Mouse (Mus musculus) embryonic facial prominence, embryonic 10.5 days (tissue): ENCODE data around the gene Zcchc9. TPM values are rescaled to one million over a fixed set of nuclear protein-coding genes. Genes with fewer than 3 reads are reported as not detected.
"Not testable (repeated sequence)": the region's sequence is repeated elsewhere in the genome, so short reads cannot be mapped to it uniquely, and the experiment has no call there.

Source experiments
- DNase-seq: peaks from one replicate; pipeline ENCODE4 v3.0.0-alpha.2; 2017; ENCODE audit warnings: low spot score
- H3K27ac ChIP-seq: fragments of 300-500 bp; sonication (generic); replicated peaks from 2 replicates; pipeline ENCODE4 v1.5.1; 2016; ENCODE audit warnings: mild to moderate bottlenecking
- H3K27me3 ChIP-seq: fragments of 300-500 bp; sonication (generic); replicated peaks from 2 replicates; pipeline ENCODE4 v1.6.1; 2016; ENCODE audit warnings: low read depth, mild to moderate bottlenecking; ENCODE audit not compliant: poor library complexity, severe bottlenecking
- H3K36me3 ChIP-seq: fragments of 300-500 bp; sonication (generic); replicated peaks from 2 replicates; pipeline ENCODE4 v1.6.1; 2016; ENCODE audit warnings: mild to moderate bottlenecking, moderate library complexity
- H3K4me1 ChIP-seq: fragments of 300-500 bp; sonication (generic); 2 replicates; pipeline ENCODE4 v1.6.1; 2016
- H3K4me3 ChIP-seq: fragments of 300-500 bp; sonication (generic); 2 replicates; pipeline ENCODE4 v1.5.1; 2016; ENCODE audit warnings: mild to moderate bottlenecking, moderate library complexity
- H3K9me3 ChIP-seq: fragments of 300-500 bp; sonication (generic); 2 replicates; pipeline ENCODE4 v1.6.1; 2016; ENCODE audit warnings: mild to moderate bottlenecking
- WGBS: fragments of 180-500 bp; shearing (Covaris S2); methylation state at CpG from one replicate; pipeline ENCODE4 v1.1.7; 2016; 5-methylcytosine and 5-hydroxymethylcytosine counted together
- polyA plus RNA-seq: library from polyadenylated mRNA; unstranded; fragments of >200 nt; fragmentation: Nextera tagmentation; extraction: Ambion mirVana; gene quantifications from 2 replicates; pipeline ENCODE4 v1.2.1, GENCODE M21; 2016

The Zcchc9 gene
- polyA plus RNA-seq, 1 experiment from 2014 or later = 32.5 TPM

DNA sequence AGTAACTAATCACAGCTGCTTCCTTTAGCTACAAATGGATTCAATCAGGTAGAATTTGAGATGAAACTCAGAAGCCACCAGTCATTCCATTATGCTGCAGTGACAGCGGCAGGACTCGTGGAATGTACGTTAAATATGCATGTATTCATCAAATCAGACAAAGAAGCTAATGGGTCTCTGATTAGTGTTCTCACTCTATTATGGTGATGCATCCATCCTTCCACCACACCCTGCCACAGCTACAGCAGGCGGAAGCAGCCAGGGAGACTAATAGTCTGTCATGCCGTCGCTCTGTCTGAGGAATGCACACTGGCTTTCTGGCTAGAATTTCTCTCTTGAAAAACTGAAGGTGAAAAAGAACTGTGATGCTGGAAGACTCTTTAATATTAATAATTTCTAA lies 11.5 kb downstream of the Zcchc9 start:
- no peaks in the 10 kb centered on the region for H3K4me1 ChIP-seq
- DNase-seq = no peak
- no peaks in the 10 kb centered on the region for H3K9me3 ChIP-seq
- 91% methylated on average over 6 of the region's 6 CpGs for WGBS
- H3K36me3 ChIP-seq = peaks cover 77% of the 10 kb centered on the region
- H3K27me3 ChIP-seq = no peaks in the 10 kb centered on the region
- no peak overlapping the region for H3K27ac ChIP-seq
- H3K4me3 ChIP-seq = no peak overlapping the region

DNA sequence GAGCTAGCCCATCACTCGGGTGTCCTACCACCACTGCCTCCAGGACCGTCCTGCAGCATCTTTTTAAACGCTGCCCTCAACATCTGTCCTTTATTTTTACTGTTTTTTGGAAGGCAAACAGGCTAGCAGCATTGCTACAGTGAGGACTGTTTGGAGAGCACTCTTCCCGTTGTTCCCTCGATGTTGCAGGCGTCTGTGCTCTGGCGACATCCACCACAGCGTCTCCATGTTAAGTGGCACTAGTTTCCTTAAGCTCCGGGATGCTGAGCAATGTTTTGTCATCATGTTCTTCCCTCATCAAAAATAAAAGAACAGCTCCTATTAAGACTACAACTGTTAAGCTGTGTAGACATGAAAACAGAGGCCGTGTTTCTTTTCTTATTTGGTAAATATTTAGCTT lies 11.9 kb downstream of the Zcchc9 start:
- Histone ChIP-seq H3K27ac (no peak overlapping the region), H3K9me3 (no peaks in the 10 kb centered on the region), H3K4me3 (no peak overlapping the region), H3K36me3 (peaks cover 73% of the 10 kb centered on the region), H3K4me1 (no peaks in the 10 kb centered on the region), H3K27me3 (no peaks in the 10 kb centered on the region)
- DNase-seq = no peak
- 93% methylated on average over 10 of the region's 10 CpGs for WGBS

DNA sequence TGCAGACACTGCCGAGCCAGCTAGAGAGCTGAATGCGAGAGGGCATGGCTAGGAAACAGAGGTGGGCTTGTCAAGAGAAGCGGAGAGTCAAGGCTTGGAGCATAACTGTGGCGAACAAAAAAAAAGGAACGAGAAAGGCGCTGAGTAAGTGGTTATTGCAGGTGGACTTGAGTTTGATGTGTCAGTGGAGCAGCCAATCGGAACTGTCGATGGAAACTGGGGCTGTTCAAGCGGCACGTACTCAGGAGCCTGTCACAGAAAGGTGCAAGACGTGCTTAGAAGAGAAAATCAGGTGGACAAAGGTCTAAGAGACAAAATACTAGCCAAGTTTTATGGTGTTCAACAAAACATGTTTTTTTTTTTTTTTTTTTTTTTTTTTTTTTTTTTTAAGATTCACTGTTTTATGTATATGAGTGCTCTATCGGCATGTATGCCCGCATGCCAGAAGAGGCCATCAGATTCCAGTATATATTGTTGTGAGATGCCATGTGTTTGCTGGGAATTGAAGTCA lies 12.5 kb downstream of the Zcchc9 start:
- no peaks in the 10 kb centered on the region for H3K27me3 ChIP-seq
- H3K36me3 ChIP-seq = peaks cover 67% of the 10 kb centered on the region

DNA sequence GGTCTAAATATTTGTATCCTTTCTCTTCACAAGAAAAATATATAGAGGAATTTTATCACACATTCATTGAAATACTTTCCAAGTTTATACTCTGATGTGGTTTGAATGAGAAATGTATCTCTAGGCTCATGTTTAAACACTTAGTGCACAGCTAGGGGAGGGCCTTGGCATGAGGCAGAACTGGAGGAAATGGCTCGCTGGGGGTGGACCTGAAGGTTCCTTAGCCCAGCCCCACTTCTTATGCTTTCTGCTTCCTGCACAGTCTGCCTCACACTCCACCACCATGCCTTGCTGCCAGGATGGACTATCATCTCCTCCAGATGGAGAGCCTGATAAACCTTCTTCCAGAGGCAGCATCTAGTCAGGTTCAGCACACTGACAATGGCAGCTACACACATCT lies 15.5 kb downstream of the Zcchc9 start:
- 82% methylated on average over 1 of the region's 1 CpGs for WGBS
- peaks cover 37% of the 10 kb centered on the region for H3K36me3 ChIP-seq
- DNase-seq = no peak

More for the DNA sequence above, 12.5 kb downstream of the Zcchc9 start:
- H3K4me3 ChIP-seq = no peak overlapping the region
- H3K4me1 ChIP-seq = no peaks in the 10 kb centered on the region
- 96% methylated on average over 13 of the region's 13 CpGs for WGBS
- no peaks in the 10 kb centered on the region for H3K9me3 ChIP-seq
- H3K27ac ChIP-seq = no peak overlapping the region
- no peak for DNase-seq

DNA sequence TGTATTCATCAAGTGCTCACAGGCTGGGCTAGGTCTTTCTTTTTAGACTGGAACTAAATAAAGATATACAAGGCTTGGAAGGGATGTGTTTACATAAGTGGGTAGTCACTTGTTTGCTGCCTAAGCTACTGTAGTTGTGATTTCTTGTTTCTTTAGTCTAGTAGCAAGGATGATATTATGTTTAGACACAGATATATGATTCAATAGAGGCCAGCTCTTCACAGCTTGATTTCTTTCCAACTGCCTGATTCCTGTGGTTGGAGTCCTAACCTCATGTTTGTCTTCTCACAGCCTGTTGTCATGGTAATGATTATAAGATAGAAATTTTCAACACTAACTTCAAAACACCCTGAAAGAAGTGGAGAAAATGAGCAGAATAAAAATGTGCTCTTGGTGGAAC lies 27.6 kb downstream of the Zcchc9 start:
- no peaks in the 10 kb centered on the region for H3K9me3 ChIP-seq
- H3K27me3 ChIP-seq = no peaks in the 10 kb centered on the region
- H3K27ac ChIP-seq = no peak overlapping the region
- no peak for DNase-seq
- H3K4me3 ChIP-seq = no peak overlapping the region
- H3K4me1 ChIP-seq = no peaks in the 10 kb centered on the region
- no peaks in the 10 kb centered on the region for H3K36me3 ChIP-seq

More for the DNA sequence above, 15.5 kb downstream of the Zcchc9 start:
- no peaks in the 10 kb centered on the region for H3K4me1 ChIP-seq
- H3K27ac ChIP-seq = no peak overlapping the region
- H3K4me3 ChIP-seq = no peak overlapping the region
- H3K9me3 ChIP-seq = no peaks in the 10 kb centered on the region
- H3K27me3 ChIP-seq = no peaks in the 10 kb centered on the region

DNA sequence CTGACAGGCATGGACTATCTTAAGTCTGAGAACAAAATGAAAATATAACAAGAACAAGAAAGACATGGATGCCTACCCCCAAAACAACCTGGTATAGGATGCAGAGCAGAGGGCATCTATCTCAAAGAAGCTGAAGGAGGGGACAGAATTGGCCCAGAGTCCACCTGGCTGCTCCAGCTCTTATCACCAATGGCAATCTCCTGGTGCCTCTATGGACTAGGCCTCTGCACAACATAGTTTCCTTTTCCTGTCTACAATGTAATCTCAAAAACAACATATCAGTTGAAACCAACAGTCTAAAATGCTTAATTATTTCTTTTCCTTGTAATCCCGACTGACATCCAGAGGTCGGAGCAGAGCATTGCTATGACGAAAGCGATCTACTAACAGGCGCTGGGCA lies 29.4 kb downstream of the Zcchc9 start:
- Histone ChIP-seq H3K27me3 (no peaks in the 10 kb centered on the region), H3K4me3 (no peak overlapping the region), H3K36me3 (no peaks in the 10 kb centered on the region), H3K27ac (no peak overlapping the region), H3K9me3 (no peaks in the 10 kb centered on the region), H3K4me1 (no peaks in the 10 kb centered on the region)
- DNase-seq = no peak
- 92% methylated on average over 5 of the region's 5 CpGs for WGBS

DNA sequence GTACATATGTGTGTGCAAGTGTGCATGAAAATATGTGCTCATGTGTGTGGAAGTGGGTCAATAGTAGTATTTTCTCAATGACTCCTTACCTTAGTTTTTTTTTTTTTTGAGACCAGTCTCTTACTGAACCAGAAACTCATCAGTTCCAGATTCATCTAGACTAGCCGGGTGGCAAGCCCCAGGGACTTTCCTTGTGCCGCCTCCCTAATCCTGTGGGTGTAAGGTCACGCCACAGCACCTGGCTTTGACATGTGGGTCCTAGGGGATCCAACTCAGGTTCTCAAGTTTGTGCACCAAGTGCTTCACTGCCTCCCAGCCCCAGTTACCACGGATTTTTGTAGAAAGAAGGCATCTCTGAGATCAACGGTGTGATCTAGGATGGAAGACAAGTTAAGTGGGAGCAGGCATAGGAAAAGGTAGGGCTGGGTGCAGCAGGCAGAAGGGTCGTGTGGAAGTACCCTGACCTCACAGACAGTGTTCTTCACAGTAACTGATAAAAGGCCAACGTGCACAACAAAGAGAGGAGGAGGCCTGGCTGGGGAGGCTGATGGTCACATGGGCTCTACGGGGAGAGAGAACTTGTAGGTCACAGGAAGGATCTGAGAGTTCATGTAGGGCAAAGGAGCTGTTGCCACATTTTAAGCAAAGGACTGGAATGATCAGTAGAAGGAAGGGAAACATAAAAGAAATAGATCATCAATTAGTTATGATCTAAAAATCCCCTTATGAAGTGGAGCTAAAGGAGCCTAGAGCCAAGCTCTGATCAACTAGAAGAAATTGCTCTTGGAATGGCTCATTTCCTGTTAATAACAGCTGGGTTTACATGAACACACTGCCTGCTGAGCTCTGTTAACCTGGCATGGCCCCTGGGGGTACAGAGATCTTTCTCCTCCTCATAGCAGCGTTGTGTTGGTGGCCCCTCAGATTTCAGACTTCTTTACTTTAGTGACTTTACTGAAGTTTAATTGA lies 38.5 kb downstream of the Zcchc9 start:
- Histone ChIP-seq H3K27ac (no peak overlapping the region), H3K4me3 (no peak overlapping the region), H3K4me1 (no peaks in the 10 kb centered on the region), H3K9me3 (no peaks in the 10 kb centered on the region), H3K27me3 (no peaks in the 10 kb centered on the region), H3K36me3 (no peaks in the 10 kb centered on the region)
- 77% methylated on average over 9 of the region's 9 CpGs for WGBS
- DNase-seq = no peak

DNA sequence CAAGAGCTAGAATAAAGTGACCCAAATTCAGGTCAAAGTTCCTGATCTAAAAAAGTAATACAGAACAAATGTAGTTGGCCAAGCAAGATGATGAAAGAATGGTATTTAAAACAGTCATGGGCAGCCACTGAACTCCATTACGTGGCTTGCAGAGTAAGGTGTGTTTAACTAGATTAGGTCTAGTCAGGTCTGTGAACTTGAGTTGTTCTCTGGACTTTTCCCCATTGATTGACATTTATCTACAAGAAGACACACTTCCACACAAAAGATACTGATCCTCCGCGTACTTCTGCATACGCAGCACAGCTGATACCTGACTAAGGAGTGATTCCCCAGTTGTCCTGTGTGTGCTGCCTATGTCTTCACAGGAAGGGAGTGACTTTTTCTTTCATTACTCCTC lies 41.9 kb downstream of the Zcchc9 start:
- Histone ChIP-seq H3K27me3 (no peaks in the 10 kb centered on the region), H3K4me1 (no peaks in the 10 kb centered on the region), H3K27ac (no peak overlapping the region), H3K9me3 (no peaks in the 10 kb centered on the region), H3K36me3 (no peaks in the 10 kb centered on the region), H3K4me3 (no peak overlapping the region)
- no peak for DNase-seq
- WGBS = 91% methylated on average over 4 of the region's 4 CpGs

DNA sequence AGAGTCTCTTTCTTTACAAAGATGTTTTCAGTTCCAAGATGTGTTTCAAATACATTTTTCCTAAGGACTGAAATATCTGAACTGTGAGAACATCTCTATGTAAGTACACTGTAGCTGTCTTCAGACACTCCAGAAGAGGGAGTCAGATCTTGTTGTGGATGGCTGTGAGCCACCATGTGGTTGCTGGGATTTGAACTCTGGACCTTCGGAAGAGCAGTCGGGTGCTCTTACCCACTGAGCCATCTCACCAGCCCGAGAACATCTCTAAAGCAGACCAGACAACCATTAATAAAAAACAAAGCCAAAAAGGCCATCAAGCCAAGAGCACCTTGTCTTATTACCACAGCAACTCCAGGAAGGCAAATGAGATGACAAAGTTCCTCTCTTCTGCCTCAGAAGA lies 43.9 kb downstream of the Zcchc9 start:
- not testable (repeated sequence) for H3K4me1 ChIP-seq, H3K27ac ChIP-seq, H3K27me3 ChIP-seq, H3K36me3 ChIP-seq, H3K4me3 ChIP-seq, DNase-seq, H3K9me3 ChIP-seq
- 84% methylated on average over 3 of the region's 3 CpGs for WGBS

DNA sequence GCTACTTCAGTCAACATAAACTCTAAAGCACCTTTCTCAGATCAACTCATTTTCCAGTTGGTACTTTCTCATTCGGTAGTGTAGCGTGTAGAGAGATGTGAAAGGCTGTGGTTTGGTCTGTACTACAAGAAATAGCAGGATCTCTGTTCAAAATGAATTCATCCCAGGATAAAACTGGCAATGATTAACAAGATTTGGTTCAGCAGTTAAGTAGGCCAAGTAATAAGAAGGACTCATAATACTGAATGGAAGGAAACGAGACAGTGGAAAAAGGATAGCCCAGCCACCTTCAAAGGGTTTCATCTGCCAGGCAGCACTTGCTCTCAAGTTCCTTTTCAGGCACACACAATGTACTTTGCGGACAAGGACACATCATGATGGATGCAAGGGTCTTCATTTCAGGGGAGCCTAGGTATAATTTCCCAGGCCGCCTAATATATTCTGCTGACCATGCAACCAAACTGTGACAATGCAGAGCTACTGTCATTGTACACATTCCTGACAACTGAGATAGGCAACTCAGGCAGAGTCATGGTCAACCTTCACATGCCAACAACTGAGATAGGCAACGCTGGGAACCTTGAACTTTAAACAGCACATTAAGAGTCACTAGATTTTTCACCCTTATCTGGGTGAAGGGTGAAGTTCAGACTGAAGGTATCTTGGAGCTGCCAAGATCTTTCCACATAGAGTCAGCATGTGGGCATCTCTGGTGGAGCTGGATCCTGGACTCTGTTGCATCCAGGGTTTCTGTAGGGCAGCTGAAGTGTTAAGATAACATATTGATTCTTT lies 45.7 kb downstream of the Zcchc9 start:
- WGBS = 93% methylated on average over 6 of the region's 6 CpGs
- no peak overlapping the region for H3K27ac ChIP-seq
- no peaks in the 10 kb centered on the region for H3K36me3 ChIP-seq
- no peaks in the 10 kb centered on the region for H3K4me1 ChIP-seq
- no peaks in the 10 kb centered on the region for H3K9me3 ChIP-seq
- DNase-seq = no peak
- H3K4me3 ChIP-seq = no peak overlapping the region
- H3K27me3 ChIP-seq = no peaks in the 10 kb centered on the region

DNA sequence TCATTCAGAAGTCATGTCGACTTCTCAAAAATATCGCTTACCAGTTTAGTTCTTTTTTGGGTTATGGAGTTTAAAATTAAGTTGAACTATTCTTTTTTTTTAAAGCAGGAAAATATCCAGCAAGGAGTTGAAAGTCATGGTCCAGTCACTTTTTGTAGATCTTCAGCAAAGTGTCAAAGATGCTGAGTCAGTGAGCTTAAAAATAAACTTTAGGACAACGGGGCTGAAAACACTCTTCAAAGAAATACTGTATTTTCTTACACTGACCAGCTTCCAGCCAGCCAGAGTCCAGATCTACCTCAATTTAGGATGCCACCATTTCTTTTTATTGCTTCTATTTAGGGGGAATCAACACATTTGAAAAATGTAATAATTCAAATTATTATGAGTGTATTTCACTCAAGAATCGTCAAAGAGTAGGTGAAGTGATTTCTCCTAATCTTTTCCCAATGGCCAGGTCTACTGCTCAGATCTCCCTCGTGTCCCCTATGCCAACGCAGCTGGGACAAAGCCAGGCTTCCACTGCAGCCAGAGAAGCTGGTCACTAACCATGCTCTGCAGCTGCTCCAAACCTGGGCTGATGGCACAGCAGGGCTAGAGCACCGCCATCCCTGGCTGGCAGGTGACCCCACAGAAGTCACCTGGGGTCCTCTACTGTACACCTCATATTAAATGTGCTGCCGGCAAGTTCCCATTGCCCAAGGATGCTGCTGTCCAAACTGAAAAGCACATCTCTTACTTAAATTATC lies 47.0 kb downstream of the Zcchc9 start:
- Histone ChIP-seq H3K27ac (no peak overlapping the region), H3K4me3 (no peak overlapping the region), H3K4me1 (no peaks in the 10 kb centered on the region), H3K36me3 (no peaks in the 10 kb centered on the region), H3K9me3 (no peaks in the 10 kb centered on the region), H3K27me3 (no peaks in the 10 kb centered on the region)
- WGBS = 91% methylated on average over 8 of the region's 8 CpGs
- DNase-seq = no peak

DNA sequence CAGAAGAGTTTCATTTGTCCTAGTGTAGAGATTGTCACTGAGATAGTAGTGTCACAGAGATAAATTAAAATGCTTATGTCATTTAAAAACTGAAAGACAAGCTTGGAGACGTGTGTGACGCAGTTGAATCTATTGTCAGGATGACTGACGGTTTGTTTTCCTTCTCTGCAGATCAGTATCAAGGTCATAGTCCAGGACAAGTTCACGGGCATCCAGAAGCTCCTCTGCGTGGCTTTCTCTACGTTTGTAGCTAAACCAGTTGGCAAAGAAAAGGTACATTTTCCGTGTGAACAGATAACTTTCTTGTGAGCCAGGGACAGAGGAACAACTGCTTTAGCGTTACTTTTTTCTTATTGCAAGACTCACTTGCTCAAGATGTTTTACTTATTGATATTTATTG lies 47.7 kb downstream of the Zcchc9 start:
- no peak overlapping the region for H3K4me3 ChIP-seq
- H3K27me3 ChIP-seq = no peaks in the 10 kb centered on the region
- H3K9me3 ChIP-seq = no peaks in the 10 kb centered on the region
- no peaks in the 10 kb centered on the region for H3K4me1 ChIP-seq
- 83% methylated on average over 8 of the region's 8 CpGs for WGBS
- no peak for DNase-seq
- H3K36me3 ChIP-seq = no peaks in the 10 kb centered on the region
- no peak overlapping the region for H3K27ac ChIP-seq
